Mouse (Mus musculus): Measurements from ENCODE around the gene Arfgef2. TPM values are rescaled to one million over a fixed set of nuclear protein-coding genes. Genes with fewer than 3 reads are reported as not detected.

Gene Arfgef2
- polyA plus RNA-seq, 1 experiment from 2014 or later, result 6.2 TPM

DNA sequence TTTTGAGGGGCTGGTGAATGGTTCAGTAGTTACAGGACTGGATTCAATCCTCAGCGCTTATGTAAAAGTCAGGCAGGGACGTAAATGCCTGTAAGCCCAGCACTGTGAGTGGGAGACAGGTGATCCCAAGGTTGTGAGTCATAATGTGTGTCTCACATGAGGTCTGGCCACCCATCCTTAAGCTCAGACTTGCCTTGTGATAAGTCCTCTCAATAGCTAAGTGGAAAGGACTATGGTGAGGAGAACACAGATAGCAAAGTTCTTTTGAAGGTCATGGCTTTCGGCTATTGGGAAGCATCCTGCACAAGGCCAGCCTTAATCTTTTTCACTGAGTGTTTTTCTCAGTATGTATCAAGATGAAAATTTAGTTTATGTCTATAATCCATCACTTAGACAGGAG lies 104.3 kb downstream of the Arfgef2 start:
- no peaks in the 10 kb centered on the region for H3K27me3 ChIP-seq (ENCODE audit: control insufficient read depth, insufficient read depth, low read length)
- no peak overlapping the region for H3K4me3 ChIP-seq (ENCODE audit: low read depth, low read length)
- H3K4me1 ChIP-seq (ENCODE audit: control insufficient read depth, insufficient read depth, low read length), result peaks cover 8% of the 10 kb centered on the region
- no peak overlapping the region for H3K4me2 ChIP-seq (replicated peaks; ENCODE audit: low read depth, low read length)
- peaks cover 5% of the 10 kb centered on the region; the same call in 1 of the 2 replicates for H3K36me3 ChIP-seq (ENCODE audit: control insufficient read depth, insufficient read depth, low read length)
- H3K9ac ChIP-seq (replicated peaks; ENCODE audit: low read depth, low read length), result no peak overlapping the region
- 98% methylated on average over 3 of the region's 3 CpGs for WGBS
- no peak overlapping the region for H3K27ac ChIP-seq (ENCODE audit: low read length)
- no peak for ATAC-seq (ENCODE audit: insufficient number of reproducible peaks, insufficient read depth, low FRiP score, low read depth)
- no peaks in the 10 kb centered on the region for H3K9me3 ChIP-seq (ENCODE audit: control insufficient read depth, low read depth, low read length)

DNA sequence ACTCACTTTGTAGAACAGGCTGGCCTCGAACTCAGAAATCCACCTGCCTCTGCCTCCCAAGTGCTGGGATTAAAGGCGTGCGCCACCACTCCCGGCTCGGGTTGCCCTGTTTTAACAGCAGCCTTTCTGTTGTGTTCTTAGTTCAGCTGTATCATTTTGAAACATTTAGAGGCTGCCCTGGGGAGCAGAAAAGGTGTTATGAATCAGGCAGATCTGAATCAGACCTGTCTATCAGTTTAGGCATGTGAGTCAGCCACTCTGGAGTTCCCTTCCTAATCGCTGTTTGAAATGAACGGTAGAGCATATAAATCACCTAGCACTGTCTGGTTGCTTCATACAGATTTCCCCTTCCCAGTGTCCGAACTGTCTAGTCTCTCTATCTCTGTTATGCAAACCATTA lies 105.1 kb downstream of the Arfgef2 start:
- 84% methylated on average over 8 of the region's 8 CpGs for WGBS
- H3K27me3 ChIP-seq (ENCODE audit: control insufficient read depth, insufficient read depth, low read length), result no peaks in the 10 kb centered on the region
- peaks cover 8% of the 10 kb centered on the region for H3K4me1 ChIP-seq (ENCODE audit: control insufficient read depth, insufficient read depth, low read length)
- peaks cover 5% of the 10 kb centered on the region; the same call in 1 of the 2 replicates for H3K36me3 ChIP-seq (ENCODE audit: control insufficient read depth, insufficient read depth, low read length)
- H3K27ac ChIP-seq (ENCODE audit: low read length), result no peak overlapping the region
- no peak overlapping the region for H3K9ac ChIP-seq (replicated peaks; ENCODE audit: low read depth, low read length)
- H3K4me3 ChIP-seq (ENCODE audit: low read depth, low read length), result no peak overlapping the region
- ATAC-seq (ENCODE audit: insufficient number of reproducible peaks, insufficient read depth, low FRiP score, low read depth), result no peak
- H3K9me3 ChIP-seq (ENCODE audit: control insufficient read depth, low read depth, low read length), result no peaks in the 10 kb centered on the region
- H3K4me2 ChIP-seq (replicated peaks; ENCODE audit: low read depth, low read length), result no peak overlapping the region

DNA sequence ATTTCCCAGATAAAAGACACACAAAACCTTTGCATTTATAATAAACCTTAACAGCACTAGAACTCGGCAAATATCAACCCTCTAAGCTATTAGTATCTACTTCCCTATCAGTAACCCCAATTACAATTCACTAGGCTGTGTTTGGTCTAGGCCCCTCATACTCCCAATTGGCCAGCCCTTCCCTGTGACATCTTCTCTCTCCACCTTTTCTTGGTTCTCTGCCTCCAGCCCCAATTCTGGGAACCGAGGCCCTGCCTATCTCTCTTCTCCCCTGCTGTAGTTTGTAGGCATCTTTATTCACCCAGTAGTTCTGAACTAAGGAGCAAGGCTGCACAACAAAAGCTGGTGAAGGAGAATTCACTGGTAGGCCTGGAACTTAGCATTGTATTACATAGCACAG lies 118.6 kb downstream of the Arfgef2 start:
- H3K9me3 ChIP-seq (ENCODE audit: control insufficient read depth, low read depth, low read length), result no peaks in the 10 kb centered on the region
- WGBS, result 89% methylated on average over 2 of the region's 2 CpGs
- ATAC-seq (ENCODE audit: insufficient number of reproducible peaks, insufficient read depth, low FRiP score, low read depth), result no peak
- no peak overlapping the region for H3K27ac ChIP-seq (ENCODE audit: low read length)
- H3K9ac ChIP-seq (replicated peaks; ENCODE audit: low read depth, low read length), result no peak overlapping the region
- no peaks in the 10 kb centered on the region for H3K4me1 ChIP-seq (ENCODE audit: control insufficient read depth, insufficient read depth, low read length)
- H3K4me2 ChIP-seq (replicated peaks; ENCODE audit: low read depth, low read length), result no peak overlapping the region
- H3K27me3 ChIP-seq (ENCODE audit: control insufficient read depth, insufficient read depth, low read length), result no peaks in the 10 kb centered on the region
- no peak overlapping the region for H3K4me3 ChIP-seq (ENCODE audit: low read depth, low read length)
- H3K36me3 ChIP-seq (ENCODE audit: control insufficient read depth, insufficient read depth, low read length), result peaks cover 73% of the 10 kb centered on the region

DNA sequence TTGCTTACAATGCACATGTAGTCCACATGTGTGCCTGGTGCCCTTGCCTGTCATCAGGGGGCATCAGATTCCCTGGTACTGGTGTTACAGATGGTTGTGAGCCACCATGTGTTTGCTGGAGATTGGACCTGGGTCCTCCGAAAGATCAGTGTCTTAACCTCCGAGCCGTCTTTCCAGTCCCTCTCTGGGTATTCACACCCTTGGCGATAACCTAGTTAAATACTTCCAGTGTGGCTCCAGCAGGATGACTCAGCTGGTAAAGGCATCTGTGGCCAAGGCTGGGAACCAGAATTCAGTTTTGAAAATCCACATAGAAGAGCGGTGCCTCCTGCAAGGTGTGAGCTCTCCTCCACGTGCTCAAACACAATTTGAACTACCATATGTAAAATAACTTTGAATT lies 128.6 kb downstream of the Arfgef2 start:
- 93% methylated on average over 6 of the region's 6 CpGs for WGBS
- Histone ChIP-seq H3K4me3 (ENCODE audit: low read depth, low read length) (no peak overlapping the region), H3K9ac (replicated peaks; ENCODE audit: low read depth, low read length) (no peak overlapping the region), H3K27ac (ENCODE audit: low read length) (no peak overlapping the region), H3K27me3 (ENCODE audit: control insufficient read depth, insufficient read depth, low read length) (no peaks in the 10 kb centered on the region), H3K4me2 (replicated peaks; ENCODE audit: low read depth, low read length) (no peak overlapping the region), H3K9me3 (ENCODE audit: control insufficient read depth, low read depth, low read length) (no peaks in the 10 kb centered on the region), H3K4me1 (ENCODE audit: control insufficient read depth, insufficient read depth, low read length) (peaks cover 4% of the 10 kb centered on the region; the same call in 1 of the 2 replicates), H3K36me3 (ENCODE audit: control insufficient read depth, insufficient read depth, low read length) (peaks cover 84% of the 10 kb centered on the region)
- ATAC-seq (ENCODE audit: insufficient number of reproducible peaks, insufficient read depth, low FRiP score, low read depth), result no peak

DNA sequence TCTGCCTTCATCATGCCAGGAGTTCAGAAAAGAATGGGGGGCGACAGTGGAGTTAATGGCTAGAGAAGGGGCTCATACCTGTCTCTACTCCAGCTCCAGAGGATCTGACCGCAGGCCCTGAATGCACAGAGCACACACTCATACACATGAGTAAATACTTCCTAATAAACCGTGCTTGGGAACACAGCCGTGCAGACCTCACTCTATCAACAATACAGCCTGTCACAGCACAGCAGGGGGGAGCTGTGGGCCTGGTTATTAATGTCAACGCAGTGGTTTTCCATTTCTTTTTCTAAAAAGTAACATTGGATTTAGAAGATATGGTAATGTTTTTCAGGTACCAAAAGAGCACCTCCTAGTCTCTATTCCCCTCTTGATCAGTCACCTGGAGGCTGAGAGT lies 129.0 kb downstream of the Arfgef2 start:
- no peaks in the 10 kb centered on the region for H3K9me3 ChIP-seq (ENCODE audit: control insufficient read depth, low read depth, low read length)
- H3K9ac ChIP-seq (replicated peaks; ENCODE audit: low read depth, low read length), result no peak overlapping the region
- no peaks in the 10 kb centered on the region for H3K27me3 ChIP-seq (ENCODE audit: control insufficient read depth, insufficient read depth, low read length)
- 81% methylated on average over 5 of the region's 5 CpGs for WGBS
- H3K4me1 ChIP-seq (ENCODE audit: control insufficient read depth, insufficient read depth, low read length), result peaks cover 4% of the 10 kb centered on the region; the same call in 1 of the 2 replicates
- no peak overlapping the region for H3K4me3 ChIP-seq (ENCODE audit: low read depth, low read length)
- H3K4me2 ChIP-seq (replicated peaks; ENCODE audit: low read depth, low read length), result no peak overlapping the region
- peaks cover 85% of the 10 kb centered on the region for H3K36me3 ChIP-seq (ENCODE audit: control insufficient read depth, insufficient read depth, low read length)
- no peak for ATAC-seq (ENCODE audit: insufficient number of reproducible peaks, insufficient read depth, low FRiP score, low read depth)
- H3K27ac ChIP-seq (ENCODE audit: low read length), result no peak overlapping the region

DNA sequence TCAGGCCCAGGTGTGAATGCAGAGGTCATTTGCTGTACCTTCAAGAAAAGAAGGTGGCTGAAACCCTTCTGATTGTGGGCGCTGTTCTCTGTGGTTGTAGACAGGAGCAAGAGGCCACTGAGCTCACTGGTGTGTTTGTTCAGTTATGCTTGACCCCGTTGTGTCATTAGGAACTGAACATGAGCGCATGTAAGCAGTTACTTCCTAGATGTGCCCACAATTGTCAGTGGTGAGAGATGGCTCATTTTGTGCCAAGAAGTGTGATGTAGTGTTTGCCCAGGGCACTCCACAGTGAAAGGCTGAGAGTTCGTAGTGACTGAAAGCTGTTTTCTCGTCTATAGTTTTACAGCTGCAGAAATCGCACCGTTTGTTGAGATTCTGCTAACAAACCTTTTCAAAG lies 130.2 kb downstream of the Arfgef2 start:
- 90% methylated on average over 7 of the region's 7 CpGs for WGBS

DNA sequence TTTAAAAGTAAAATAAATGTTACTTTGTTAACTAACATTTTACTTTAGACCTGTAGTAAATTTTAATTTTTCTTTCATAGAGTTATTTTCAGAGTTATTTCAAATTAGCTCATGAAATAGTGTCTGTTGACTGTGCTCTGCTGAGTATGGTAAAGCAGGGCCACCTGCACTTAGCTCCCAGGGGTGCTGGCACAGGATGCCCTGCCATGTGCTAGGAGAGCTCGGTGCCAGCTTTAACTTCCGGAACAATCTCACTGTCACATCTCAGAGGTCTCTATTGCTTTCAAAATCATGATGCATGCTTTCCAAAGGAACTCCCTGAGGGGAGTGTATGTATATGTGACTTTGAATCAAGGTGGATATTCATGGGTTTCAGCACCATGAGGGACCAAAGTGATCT lies 130.8 kb downstream of the Arfgef2 start:
- H3K27ac ChIP-seq (ENCODE audit: low read length), result no peak overlapping the region
- WGBS, result 84% methylated on average over 2 of the region's 2 CpGs

More for the DNA sequence above, 130.2 kb downstream of the Arfgef2 start:
- H3K9me3 ChIP-seq (ENCODE audit: control insufficient read depth, low read depth, low read length), result no peaks in the 10 kb centered on the region
- no peak overlapping the region for H3K4me2 ChIP-seq (replicated peaks; ENCODE audit: low read depth, low read length)
- peaks cover 4% of the 10 kb centered on the region; the same call in 1 of the 2 replicates for H3K4me1 ChIP-seq (ENCODE audit: control insufficient read depth, insufficient read depth, low read length)
- H3K9ac ChIP-seq (replicated peaks; ENCODE audit: low read depth, low read length), result no peak overlapping the region
- H3K27me3 ChIP-seq (ENCODE audit: control insufficient read depth, insufficient read depth, low read length), result no peaks in the 10 kb centered on the region
- no peak for ATAC-seq (ENCODE audit: insufficient number of reproducible peaks, insufficient read depth, low FRiP score, low read depth)
- H3K27ac ChIP-seq (ENCODE audit: low read length), result no peak overlapping the region
- H3K4me3 ChIP-seq (ENCODE audit: low read depth, low read length), result no peak overlapping the region
- peaks cover 83% of the 10 kb centered on the region for H3K36me3 ChIP-seq (ENCODE audit: control insufficient read depth, insufficient read depth, low read length)

DNA sequence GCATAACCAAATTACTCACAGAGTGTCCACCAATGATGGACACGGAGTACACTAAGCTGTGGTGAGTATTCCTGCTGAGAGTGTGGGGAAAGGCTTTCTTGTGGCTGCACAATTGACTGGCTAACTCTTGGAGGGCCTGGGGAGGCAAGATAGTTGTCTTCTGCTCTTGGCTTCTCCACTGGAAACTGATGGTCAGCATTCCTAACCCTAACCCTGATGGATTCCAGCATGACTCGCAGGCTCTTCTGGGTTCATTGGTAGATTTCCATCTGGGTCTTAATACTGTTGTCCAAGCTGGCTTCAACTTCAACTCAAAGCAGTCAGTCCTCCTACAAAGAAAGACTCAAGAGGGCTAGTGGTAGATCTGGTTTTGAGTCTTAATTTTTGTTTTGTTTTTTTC lies 137.8 kb downstream of the Arfgef2 start:
- no peak for ATAC-seq (ENCODE audit: insufficient number of reproducible peaks, insufficient read depth, low FRiP score, low read depth)
- Histone ChIP-seq H3K36me3 (ENCODE audit: control insufficient read depth, insufficient read depth, low read length) (peaks cover 75% of the 10 kb centered on the region), H3K9ac (replicated peaks; ENCODE audit: low read depth, low read length) (no peak overlapping the region), H3K4me2 (replicated peaks; ENCODE audit: low read depth, low read length) (no peak overlapping the region), H3K9me3 (ENCODE audit: control insufficient read depth, low read depth, low read length) (no peaks in the 10 kb centered on the region), H3K4me3 (ENCODE audit: low read depth, low read length) (no peak overlapping the region), H3K27ac (ENCODE audit: low read length) (no peak overlapping the region), H3K27me3 (ENCODE audit: control insufficient read depth, insufficient read depth, low read length) (no peaks in the 10 kb centered on the region), H3K4me1 (ENCODE audit: control insufficient read depth, insufficient read depth, low read length) (no peaks in the 10 kb centered on the region)
- WGBS, result 87% methylated on average over 2 of the region's 2 CpGs

More for the DNA sequence above, 130.8 kb downstream of the Arfgef2 start:
- Histone ChIP-seq H3K4me2 (replicated peaks; ENCODE audit: low read depth, low read length) (no peak overlapping the region), H3K4me1 (ENCODE audit: control insufficient read depth, insufficient read depth, low read length) (peaks cover 4% of the 10 kb centered on the region; the same call in 1 of the 2 replicates), H3K4me3 (ENCODE audit: low read depth, low read length) (no peak overlapping the region), H3K36me3 (ENCODE audit: control insufficient read depth, insufficient read depth, low read length) (peaks cover 83% of the 10 kb centered on the region), H3K9ac (replicated peaks; ENCODE audit: low read depth, low read length) (no peak overlapping the region), H3K9me3 (ENCODE audit: control insufficient read depth, low read depth, low read length) (no peaks in the 10 kb centered on the region), H3K27me3 (ENCODE audit: control insufficient read depth, insufficient read depth, low read length) (no peaks in the 10 kb centered on the region)
- no peak for ATAC-seq (ENCODE audit: insufficient number of reproducible peaks, insufficient read depth, low FRiP score, low read depth)

DNA sequence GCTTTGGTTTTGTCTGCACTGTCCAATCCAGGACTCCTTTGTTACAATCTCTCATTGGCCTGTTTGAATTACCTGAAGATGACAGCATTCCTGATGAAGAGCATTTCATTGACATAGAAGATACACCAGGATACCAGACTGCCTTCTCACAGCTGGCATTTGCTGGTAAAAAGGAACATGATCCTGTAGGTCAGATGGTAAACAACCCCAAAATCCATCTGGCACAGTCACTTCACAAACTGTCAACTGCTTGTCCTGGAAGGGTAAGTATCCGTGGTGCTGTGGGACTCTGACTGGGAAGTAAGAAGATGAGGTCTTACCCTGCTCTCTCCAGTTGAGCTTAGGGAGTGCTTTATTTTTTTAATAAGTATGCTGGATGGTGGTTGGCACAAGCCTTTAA lies 139.0 kb downstream of the Arfgef2 start:
- Histone ChIP-seq H3K4me2 (replicated peaks; ENCODE audit: low read depth, low read length) (no peak overlapping the region), H3K4me1 (ENCODE audit: control insufficient read depth, insufficient read depth, low read length) (no peaks in the 10 kb centered on the region), H3K9ac (replicated peaks; ENCODE audit: low read depth, low read length) (no peak overlapping the region), H3K27ac (ENCODE audit: low read length) (no peak overlapping the region), H3K36me3 (ENCODE audit: control insufficient read depth, insufficient read depth, low read length) (peaks cover 75% of the 10 kb centered on the region), H3K4me3 (ENCODE audit: low read depth, low read length) (no peak overlapping the region), H3K27me3 (ENCODE audit: control insufficient read depth, insufficient read depth, low read length) (no peaks in the 10 kb centered on the region), H3K9me3 (ENCODE audit: control insufficient read depth, low read depth, low read length) (no peaks in the 10 kb centered on the region)
- no peak for ATAC-seq (ENCODE audit: insufficient number of reproducible peaks, insufficient read depth, low FRiP score, low read depth)
- WGBS, result 79% methylated on average over 1 of the region's 1 CpGs

All from stomach, embryonic 14.5 days (tissue).